Mouse (Mus musculus): ENCODE data around the gene Pqlc3. TPM values are rescaled to one million over a fixed set of nuclear protein-coding genes. Genes with fewer than 3 reads are reported as not detected.

Pqlc3 gene
- polyA plus RNA-seq, 1 experiment from 2014 or later: 5.9 TPM

GRCm38 (mm10) chr12:17012067-17012899 is 12.1 kb upstream of the Pqlc3 start:
- Histone ChIP-seq H3K27me3 (ENCODE audit: control insufficient read depth, insufficient read depth, low read depth, low read length) (no peaks in the 10 kb centered on the region), H3K27ac (ENCODE audit: low read length) (no peak overlapping the region), H3K4me3 (ENCODE audit: low read depth, low read length) (no peak overlapping the region), H3K4me1 (ENCODE audit: control insufficient read depth, low read depth, low read length) (peaks cover 3% of the 10 kb centered on the region; the same call in 1 of the 2 replicates), H3K9me3 (replicated peaks; ENCODE audit: control insufficient read depth, low read length) (peaks cover 5% of the 10 kb centered on the region), H3K9ac (ENCODE audit: low read depth, low read length) (no peak overlapping the region), H3K4me2 (ENCODE audit: low read depth, low read length) (no peak overlapping the region), H3K36me3 (ENCODE audit: control insufficient read depth, insufficient read depth) (no peaks in the 10 kb centered on the region)
- no peak; the same call in 1 of the 2 replicates for ATAC-seq (ENCODE audit: low read depth)
- WGBS (ENCODE audit: insufficient replicate concordance): 60% methylated on average over 2 of the region's 2 CpGs

DNA sequence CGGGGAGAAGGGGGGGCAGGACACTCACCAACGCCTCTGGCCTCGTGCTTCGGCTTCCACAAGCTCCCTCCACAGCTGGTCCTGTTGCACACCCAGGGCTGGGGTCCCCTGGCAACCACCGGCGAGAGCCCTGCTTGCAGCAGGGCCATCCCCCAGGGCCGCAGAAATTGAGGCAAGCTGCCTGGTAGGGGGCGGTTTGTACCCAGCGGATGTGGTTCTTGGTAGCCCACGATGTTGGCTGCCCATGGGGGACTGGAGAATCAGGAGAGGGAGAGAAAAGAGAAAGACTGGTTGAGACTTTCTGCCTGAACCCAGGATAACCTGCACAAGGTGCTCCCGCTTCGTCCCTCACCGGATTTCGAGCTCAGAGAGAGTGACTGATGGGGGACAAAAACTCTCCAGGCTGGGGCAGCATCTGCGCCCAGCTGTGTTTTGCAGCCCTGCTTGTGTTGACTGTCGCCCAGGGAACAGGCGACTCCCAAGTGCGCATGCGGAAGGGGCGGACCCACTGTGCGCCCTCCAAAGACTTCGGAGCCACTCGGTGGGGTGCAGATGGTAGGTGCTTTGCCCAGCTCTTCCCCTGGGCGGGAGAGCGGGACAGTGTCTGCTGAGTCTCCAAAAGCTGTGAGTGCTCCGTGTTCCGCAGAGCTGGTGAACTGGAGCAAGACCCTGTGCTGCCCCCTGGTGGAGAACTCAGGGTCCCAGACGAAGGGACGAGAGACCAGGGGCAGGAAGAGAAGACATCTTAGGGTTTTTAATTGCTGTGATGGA is 11.1 kb upstream of the Pqlc3 start, which contains the start of gene 2410004P03Rik:
2410004P03Rik (minus strand) TSS at position 628 of the 771 bp plus-strand sequence.
- no peak within 1 kb of the TSS for H3K27ac ChIP-seq (ENCODE audit: low read length)
- WGBS (ENCODE audit: insufficient replicate concordance): 8% methylated on average over 29 of the region's 29 CpGs
- peaks cover 5% of the 10 kb centered on the region for H3K9me3 ChIP-seq (replicated peaks; ENCODE audit: control insufficient read depth, low read length)
- no peaks in the 10 kb centered on the region for H3K36me3 ChIP-seq (ENCODE audit: control insufficient read depth, insufficient read depth)
- H3K27me3 ChIP-seq (ENCODE audit: control insufficient read depth, insufficient read depth, low read depth, low read length): no peaks in the 10 kb centered on the region
- H3K4me2 ChIP-seq (ENCODE audit: low read depth, low read length): peak within 1 kb of the TSS; percentile 67
- H3K9ac ChIP-seq (ENCODE audit: low read depth, low read length): no peak within 1 kb of the TSS
- peaks cover 3% of the 10 kb centered on the region; the same call in 1 of the 2 replicates for H3K4me1 ChIP-seq (ENCODE audit: control insufficient read depth, low read depth, low read length)
- H3K4me3 ChIP-seq (ENCODE audit: low read depth, low read length): peak within 1 kb of the TSS; percentile 51
- ATAC-seq (ENCODE audit: low read depth): peak; percentile 63

- no peaks in the 10 kb centered on the region for H3K27me3 ChIP-seq (ENCODE audit: control insufficient read depth, insufficient read depth, low read depth, low read length)
- H3K4me3 ChIP-seq (ENCODE audit: low read depth, low read length): no peak overlapping the region
- H3K36me3 ChIP-seq (ENCODE audit: control insufficient read depth, insufficient read depth): no peaks in the 10 kb centered on the region
- 79% methylated on average over 6 of the region's 6 CpGs for WGBS (ENCODE audit: insufficient replicate concordance)
- H3K27ac ChIP-seq (ENCODE audit: low read length): no peak overlapping the region
- no peak overlapping the region for H3K9ac ChIP-seq (ENCODE audit: low read depth, low read length)
- H3K9me3 ChIP-seq (replicated peaks; ENCODE audit: control insufficient read depth, low read length): peaks cover 5% of the 10 kb centered on the region
- H3K4me1 ChIP-seq (ENCODE audit: control insufficient read depth, low read depth, low read length): peaks cover 3% of the 10 kb centered on the region; the same call in 1 of the 2 replicates
- ATAC-seq (ENCODE audit: low read depth): no peak
- H3K4me2 ChIP-seq (ENCODE audit: low read depth, low read length): no peak overlapping the region
These were observed 9.3 kb upstream of the Pqlc3 start for GRCm38 (mm10) chr12:17009466-17009865.

DNA sequence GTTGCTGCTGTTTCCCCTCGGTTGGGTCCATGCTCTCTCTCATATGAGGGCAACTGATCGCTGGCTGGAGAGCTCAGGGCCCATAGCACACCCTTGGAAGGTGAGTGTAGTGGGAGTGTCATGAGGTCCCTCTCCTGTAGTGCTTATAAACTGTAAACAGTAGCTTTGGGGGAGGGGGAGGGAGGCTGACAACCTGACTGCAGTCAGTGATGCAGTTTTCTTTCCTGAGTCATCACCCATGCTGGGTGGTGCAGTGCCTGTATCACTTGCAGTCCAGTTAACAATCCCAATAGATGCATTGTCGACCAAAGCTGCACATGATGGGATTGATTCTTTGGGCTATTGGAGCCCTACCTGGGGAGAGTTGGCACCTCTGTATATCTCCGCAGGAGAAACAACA is 1.0 kb upstream of the Pqlc3 start:
- Histone ChIP-seq H3K9me3 (replicated peaks; ENCODE audit: control insufficient read depth, low read length) (no peaks in the 10 kb centered on the region), H3K27me3 (ENCODE audit: control insufficient read depth, insufficient read depth, low read depth, low read length) (peaks cover 15% of the 10 kb centered on the region), H3K4me1 (ENCODE audit: control insufficient read depth, low read depth, low read length) (peaks cover 27% of the 10 kb centered on the region), H3K4me2 (ENCODE audit: low read depth, low read length) (no peak overlapping the region), H3K36me3 (ENCODE audit: control insufficient read depth, insufficient read depth) (no peaks in the 10 kb centered on the region), H3K9ac (ENCODE audit: low read depth, low read length) (no peak overlapping the region), H3K4me3 (ENCODE audit: low read depth, low read length) (no peak overlapping the region), H3K27ac (ENCODE audit: low read length) (no peak overlapping the region)
- WGBS (ENCODE audit: insufficient replicate concordance): 48% methylated on average over 4 of the region's 4 CpGs
- no peak for ATAC-seq (ENCODE audit: low read depth)

DNA sequence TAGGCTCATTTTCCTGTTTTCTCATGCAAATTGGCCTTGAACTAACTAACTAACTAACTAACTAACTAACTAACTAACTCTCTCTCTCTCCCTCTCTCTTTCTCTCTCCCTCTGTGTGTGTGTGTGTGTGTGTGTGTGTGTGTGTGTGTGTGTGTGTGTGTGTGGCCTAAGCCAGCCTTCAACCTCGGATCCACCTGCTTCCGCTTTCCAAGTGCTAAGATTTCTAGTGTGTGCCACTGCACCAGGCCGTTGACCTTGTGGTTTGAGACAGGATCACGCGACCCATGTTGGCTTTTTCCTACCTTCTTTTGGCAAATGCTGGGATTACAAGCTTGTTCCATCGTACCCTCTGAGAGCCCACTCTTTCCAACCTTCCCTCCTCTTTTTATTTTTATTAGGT is 420 bp upstream of the Pqlc3 start:
- no peak overlapping the region for H3K9ac ChIP-seq (ENCODE audit: low read depth, low read length)
- peak overlapping the region; percentile 73; the same call in 1 of the 2 replicates for H3K4me3 ChIP-seq (ENCODE audit: low read depth, low read length)
- peak overlapping the region; percentile 88 for H3K4me2 ChIP-seq (ENCODE audit: low read depth, low read length)
- no peaks in the 10 kb centered on the region for H3K9me3 ChIP-seq (replicated peaks; ENCODE audit: control insufficient read depth, low read length)
- H3K36me3 ChIP-seq (ENCODE audit: control insufficient read depth, insufficient read depth): no peaks in the 10 kb centered on the region; the same call in 1 of the 2 replicates
- H3K27ac ChIP-seq (ENCODE audit: low read length): no peak overlapping the region
- 30% methylated on average over 6 of the region's 6 CpGs for WGBS (ENCODE audit: insufficient replicate concordance)
- peaks cover 27% of the 10 kb centered on the region for H3K4me1 ChIP-seq (ENCODE audit: control insufficient read depth, low read depth, low read length)
- ATAC-seq (ENCODE audit: low read depth): no peak
- peaks cover 15% of the 10 kb centered on the region for H3K27me3 ChIP-seq (ENCODE audit: control insufficient read depth, insufficient read depth, low read depth, low read length)

DNA sequence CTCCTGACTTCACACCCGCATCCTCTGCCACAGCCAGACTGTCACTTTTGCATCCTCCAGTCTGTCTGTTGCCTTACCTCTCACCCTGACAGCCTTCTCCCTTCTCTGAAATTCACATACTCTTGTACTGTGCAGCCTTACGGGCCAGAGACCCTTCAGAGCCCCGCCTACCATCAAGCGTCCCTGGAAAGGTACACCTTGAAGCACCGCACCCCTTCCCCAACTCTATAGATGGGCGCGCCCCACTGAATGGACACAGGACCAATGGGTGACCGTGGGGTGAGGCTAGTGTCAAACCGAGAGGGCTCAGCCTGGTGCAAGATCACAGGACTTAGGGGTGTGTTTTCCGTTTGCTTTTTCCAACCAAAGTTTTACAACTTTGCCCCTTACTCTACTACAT is 1.1 kb downstream of the Pqlc3 start:
- no peak for ATAC-seq (ENCODE audit: low read depth)
- H3K4me1 ChIP-seq (ENCODE audit: control insufficient read depth, low read depth, low read length): peaks cover 30% of the 10 kb centered on the region
- no peaks in the 10 kb centered on the region; the same call in 1 of the 2 replicates for H3K36me3 ChIP-seq (ENCODE audit: control insufficient read depth, insufficient read depth)
- H3K4me2 ChIP-seq (ENCODE audit: low read depth, low read length): peak overlapping the region; percentile 88
- H3K9me3 ChIP-seq (replicated peaks; ENCODE audit: control insufficient read depth, low read length): no peaks in the 10 kb centered on the region
- H3K27ac ChIP-seq (ENCODE audit: low read length): no peak overlapping the region
- peak overlapping the region; percentile 73 for H3K4me3 ChIP-seq (ENCODE audit: low read depth, low read length)
- peaks cover 15% of the 10 kb centered on the region for H3K27me3 ChIP-seq (ENCODE audit: control insufficient read depth, insufficient read depth, low read depth, low read length)
- no peak overlapping the region; the same call in 1 of the 2 replicates for H3K9ac ChIP-seq (ENCODE audit: low read depth, low read length)
- WGBS (ENCODE audit: insufficient replicate concordance): 11% methylated on average over 10 of the region's 10 CpGs

DNA sequence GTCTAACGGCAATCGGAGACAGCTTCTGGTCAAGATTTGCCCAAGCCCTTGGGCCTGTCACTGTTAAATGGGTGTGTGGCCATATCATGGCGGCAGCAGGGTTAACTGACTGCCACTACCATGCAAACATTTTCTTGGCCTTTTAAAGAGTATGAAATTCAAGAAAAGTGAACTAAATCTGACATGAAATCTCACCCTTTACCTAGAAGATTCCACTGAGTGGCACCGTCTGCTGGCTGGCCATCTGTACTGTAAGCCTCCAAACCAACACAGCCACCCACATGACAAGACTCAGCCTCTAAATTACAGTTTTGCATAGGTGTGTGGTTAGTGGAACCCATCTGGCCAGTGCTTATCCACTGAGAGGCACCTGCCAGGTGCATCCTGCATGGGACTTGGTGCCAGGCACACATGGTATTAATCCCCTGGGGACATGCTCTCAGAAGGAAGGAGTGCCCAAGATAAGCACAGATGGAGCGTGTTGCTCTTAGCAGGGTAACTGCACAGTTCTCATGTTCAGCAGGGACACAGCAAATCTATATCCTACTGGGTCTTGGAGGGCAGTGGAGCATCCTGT is 3.2 kb downstream of the Pqlc3 start:
- Histone ChIP-seq H3K27ac (ENCODE audit: low read length) (no peak overlapping the region), H3K9ac (ENCODE audit: low read depth, low read length) (no peak overlapping the region), H3K27me3 (ENCODE audit: control insufficient read depth, insufficient read depth, low read depth, low read length) (peaks cover 13% of the 10 kb centered on the region), H3K36me3 (ENCODE audit: control insufficient read depth, insufficient read depth) (no peaks in the 10 kb centered on the region; the same call in 1 of the 2 replicates), H3K4me1 (ENCODE audit: control insufficient read depth, low read depth, low read length) (peaks cover 26% of the 10 kb centered on the region), H3K9me3 (replicated peaks; ENCODE audit: control insufficient read depth, low read length) (no peaks in the 10 kb centered on the region), H3K4me3 (ENCODE audit: low read depth, low read length) (no peak overlapping the region), H3K4me2 (ENCODE audit: low read depth, low read length) (no peak overlapping the region)
- no peak for ATAC-seq (ENCODE audit: low read depth)
- 72% methylated on average over 5 of the region's 5 CpGs for WGBS (ENCODE audit: insufficient replicate concordance)

DNA sequence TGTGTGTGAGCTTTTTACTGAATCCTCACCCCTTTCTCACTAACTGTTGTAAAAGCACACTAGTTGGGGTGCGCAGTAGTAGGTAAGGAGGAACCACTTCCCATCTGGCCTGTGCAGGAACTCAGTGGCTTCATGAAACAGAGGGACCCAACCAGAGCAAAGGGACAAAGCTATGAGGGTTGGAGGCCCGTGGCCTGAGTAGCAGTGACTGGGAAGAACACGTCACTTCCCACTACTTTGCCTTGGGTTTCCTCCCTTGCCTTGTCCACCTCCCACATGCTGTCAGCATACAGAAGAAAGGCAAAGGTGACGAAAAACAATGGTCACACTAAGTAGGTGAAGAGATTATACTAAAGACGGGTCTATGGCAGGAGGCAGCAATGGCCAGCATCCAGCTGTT is 3.9 kb downstream of the Pqlc3 start:
- Histone ChIP-seq H3K4me1 (ENCODE audit: control insufficient read depth, low read depth, low read length) (peaks cover 25% of the 10 kb centered on the region), H3K9ac (ENCODE audit: low read depth, low read length) (no peak overlapping the region), H3K9me3 (replicated peaks; ENCODE audit: control insufficient read depth, low read length) (no peaks in the 10 kb centered on the region), H3K27me3 (ENCODE audit: control insufficient read depth, insufficient read depth, low read depth, low read length) (peaks cover 13% of the 10 kb centered on the region), H3K36me3 (ENCODE audit: control insufficient read depth, insufficient read depth) (no peaks in the 10 kb centered on the region; the same call in 1 of the 2 replicates), H3K27ac (ENCODE audit: low read length) (no peak overlapping the region), H3K4me2 (ENCODE audit: low read depth, low read length) (no peak overlapping the region), H3K4me3 (ENCODE audit: low read depth, low read length) (no peak overlapping the region)
- ATAC-seq (ENCODE audit: low read depth): no peak
- WGBS (ENCODE audit: insufficient replicate concordance): 73% methylated on average over 5 of the region's 5 CpGs
